Mouse (Mus musculus): ENCODE data around the gene Gramd4.
"Not testable (repeated sequence)": the region's sequence is repeated elsewhere in the genome, so short reads cannot be mapped to it uniquely, and the experiment has no call there.

The Gramd4 gene

DNA sequence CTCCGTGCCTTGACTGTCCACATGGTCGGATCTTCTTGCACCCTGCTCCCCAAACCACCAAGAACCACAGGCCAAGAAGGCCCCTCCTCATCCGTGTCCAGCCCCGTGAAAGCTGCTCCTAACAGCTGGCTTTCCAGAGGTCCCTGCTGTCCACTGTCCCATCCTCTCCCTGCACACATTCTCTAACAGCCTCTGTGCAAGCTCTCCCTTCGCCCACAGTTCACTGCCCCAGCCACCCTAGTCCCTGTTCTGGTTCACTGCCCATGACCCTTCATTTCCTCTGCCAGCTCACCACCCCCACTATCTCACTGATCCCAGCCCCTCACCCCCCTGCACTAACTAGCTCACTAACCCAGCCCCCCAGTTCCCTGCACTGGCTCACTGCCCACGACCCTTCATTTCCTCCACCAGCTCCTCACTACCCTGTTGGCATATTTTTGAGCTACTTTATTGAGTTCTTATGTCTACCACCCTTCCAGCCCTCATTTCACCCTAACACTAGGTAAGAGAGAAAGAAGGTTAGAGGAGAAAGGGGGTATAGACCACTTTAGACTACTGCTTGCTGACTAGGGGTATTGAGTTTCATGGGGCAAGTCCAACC is 5.5 kb upstream of the Gramd4 start:
- no peak for DNase-seq

DNA sequence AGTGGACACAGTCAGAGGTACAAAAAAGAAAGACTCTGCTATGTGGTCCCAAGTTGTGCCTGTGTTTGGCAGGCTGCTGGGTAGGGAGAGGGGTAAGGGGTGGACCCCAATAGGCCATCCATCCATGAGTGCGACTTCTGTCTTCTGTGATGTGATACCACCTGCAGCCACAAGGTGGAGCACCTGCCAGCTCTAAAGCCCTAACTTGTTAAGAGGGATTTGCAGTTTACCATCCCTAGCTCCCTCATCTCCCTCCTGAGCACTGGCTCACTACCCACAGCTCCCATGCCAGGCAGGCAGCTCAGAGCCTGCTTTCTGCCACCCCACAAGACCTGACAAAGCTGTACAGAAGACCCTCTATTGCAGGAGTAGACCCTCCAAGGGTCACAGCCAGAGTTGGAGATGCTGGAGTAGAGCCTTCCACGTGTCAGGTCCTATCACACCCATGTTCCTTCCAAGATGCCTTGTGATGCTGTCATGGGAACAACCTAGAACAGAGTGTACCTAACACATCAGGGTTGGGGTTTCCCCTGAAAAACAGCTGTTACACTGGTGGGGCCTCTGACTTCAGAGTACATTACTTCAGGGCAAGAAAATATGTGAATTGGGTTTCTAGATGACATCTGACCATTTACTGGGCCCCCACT is 3.5 kb upstream of the Gramd4 start:
- peak; percentile 73 for DNase-seq

DNA sequence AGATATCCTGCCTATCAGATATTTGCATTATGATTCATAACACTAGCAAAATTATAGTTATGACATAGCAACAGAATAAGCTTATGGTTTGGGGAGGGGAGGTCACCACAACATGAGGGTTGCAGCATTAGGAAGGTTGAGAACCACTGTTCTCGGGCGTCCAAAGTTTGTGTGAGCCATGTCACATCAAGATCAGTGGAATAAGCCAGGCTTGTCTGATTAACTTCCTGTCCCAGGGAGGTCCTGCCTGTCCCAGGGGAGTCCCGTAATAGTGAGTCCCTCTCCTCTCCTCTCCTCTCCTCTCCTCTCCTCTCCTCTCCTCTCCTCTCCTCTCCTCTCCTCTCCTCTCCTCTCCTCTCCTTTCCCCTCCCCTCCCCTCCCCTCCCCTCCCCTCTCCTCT is 2.6 kb upstream of the Gramd4 start:
- not testable (repeated sequence) for DNase-seq

DNA sequence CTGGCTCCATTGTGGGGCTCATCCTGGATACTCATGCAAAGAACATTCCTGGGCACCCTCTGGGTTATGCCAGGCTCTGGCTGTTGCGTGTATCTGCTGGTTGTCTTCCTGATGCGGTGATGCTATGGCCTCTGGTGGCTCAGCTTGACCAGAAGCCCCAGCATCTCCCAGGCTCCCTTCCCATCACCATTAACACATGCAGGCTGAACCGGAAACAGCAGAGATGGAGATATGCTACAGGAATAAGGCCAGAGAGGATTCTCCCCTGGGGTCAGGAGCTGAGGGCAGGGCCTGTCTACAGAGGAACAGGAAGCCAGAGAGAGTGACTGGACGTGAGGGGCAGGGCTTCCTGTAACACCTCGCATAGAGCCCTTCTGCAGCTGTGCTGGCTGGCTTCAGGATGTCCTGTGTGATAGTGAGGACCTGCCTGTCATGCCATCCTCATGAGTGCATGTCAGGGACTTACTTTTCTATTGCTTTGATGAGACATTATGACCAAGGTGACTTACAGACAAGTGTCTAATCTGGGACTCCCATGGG is 1.2 kb upstream of the Gramd4 start:
- DNase-seq, result no peak

DNA sequence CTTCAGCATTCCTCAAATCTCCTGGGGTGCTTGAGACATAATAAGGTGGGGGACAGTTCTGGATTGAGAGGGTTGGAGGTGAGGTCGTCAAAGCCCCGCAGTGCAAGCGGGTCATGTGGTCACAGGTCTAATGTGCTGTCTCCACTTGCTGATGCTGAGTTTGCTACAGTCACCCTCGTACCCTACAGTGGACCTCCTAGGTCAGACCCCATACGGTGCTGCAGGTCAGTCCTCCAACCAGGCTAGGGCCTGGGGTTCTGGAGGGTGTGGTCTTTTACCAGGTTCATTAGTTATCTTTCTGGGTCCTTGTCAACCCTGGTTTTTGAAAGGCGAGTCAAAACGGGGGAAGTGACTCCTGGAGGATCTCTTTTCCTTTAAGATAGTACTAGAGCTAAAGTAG is 413 bp downstream of the Gramd4 start:
- DNase-seq, result no peak

DNA sequence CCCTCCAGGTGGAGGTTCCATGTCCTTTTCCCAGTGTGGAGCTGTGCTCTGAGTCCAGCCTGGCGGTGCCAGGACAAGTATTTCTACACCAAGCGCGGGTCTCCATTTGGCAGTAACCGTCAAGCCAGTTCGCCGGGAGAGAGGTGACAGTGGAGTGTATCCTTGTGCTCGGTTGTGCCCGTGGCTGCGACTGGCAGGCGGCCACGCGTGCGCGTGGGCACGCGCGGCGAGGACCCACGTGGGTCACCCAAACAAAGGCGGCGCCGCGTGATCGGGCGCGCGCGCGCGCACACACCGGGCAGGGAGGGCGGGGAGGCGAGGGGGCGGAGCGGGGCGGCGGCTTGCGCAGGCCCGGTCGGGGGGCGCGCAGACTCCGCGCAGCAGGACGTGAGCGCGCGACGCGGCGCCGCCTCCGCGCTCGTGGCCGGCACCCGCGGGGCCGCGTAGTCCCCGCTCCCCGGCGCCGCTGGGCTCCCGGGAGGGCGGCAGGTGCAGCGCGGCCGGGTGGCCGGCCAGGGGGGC is 960 bp downstream of the Gramd4 start:
- peak; percentile 89 for DNase-seq

DNA sequence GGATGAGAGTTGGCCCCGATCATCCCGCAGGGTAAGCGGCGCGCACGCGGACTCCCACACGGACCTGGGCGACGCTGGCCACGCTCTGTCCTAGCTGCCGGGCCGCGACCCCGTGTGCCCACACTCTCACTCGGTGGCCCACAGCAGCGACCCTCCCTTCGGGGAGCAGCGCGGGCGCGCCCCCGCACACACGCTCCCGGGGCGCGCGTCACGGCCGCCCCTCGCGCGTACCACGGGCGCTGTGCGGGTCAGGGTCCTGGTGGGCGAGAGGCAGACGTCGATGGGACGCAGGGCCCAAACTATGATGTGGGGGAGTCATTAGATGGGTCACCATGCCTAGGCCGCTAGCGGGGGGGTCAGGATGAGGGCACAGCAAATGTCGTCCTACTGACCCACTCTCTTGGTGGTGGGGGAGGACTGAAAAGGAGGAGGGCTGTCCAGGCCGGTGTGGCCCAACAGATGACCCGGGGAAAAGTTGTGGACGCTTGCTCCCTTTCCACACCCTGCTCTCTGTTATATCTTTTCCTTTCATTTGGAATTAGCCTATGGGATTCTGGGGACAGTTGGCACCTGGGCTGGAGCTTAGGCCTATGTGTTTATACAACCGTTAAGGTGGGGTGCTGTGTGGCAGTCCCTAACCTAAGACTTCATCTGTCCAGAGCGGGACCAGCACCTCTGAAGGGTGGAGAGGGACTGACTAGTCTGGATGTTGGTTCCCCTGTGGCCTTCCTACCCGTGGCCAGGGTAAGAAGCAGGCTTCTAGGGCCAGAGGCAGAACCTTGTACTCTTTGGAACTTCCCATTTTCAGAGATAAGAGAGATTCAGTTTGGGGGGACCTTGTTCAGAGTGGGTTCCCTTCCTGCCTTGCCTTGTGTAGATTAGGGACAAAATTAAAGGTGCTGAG is 1.7 kb downstream of the Gramd4 start:
- no peak for DNase-seq

DNA sequence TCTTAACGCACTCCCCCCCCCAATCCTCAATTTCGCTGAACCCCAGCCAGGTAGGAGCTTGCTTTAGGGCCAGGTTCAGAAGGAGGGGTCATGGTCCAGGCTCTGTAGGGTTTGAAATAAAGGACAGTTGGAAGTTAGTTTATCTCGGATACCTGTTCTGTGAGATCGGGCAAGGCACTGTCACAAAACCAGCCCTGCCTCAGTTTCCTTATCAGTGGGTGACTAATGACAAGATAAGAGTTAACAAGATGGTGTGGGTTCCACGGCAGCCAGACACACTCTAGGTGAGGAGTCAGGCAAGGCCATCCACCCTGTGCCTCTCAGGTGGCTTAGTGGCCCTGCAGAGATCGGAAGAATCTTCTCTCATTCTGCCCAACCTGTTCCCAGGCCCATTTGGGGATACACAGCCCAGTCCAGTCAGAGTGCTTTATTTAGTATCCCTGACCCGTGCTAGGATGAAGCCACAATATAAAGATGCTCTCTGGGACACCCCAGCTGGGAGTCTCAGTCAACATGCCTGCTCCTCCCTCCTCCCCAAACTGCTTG is 2.4 kb downstream of the Gramd4 start:
- no peak for DNase-seq

DNA sequence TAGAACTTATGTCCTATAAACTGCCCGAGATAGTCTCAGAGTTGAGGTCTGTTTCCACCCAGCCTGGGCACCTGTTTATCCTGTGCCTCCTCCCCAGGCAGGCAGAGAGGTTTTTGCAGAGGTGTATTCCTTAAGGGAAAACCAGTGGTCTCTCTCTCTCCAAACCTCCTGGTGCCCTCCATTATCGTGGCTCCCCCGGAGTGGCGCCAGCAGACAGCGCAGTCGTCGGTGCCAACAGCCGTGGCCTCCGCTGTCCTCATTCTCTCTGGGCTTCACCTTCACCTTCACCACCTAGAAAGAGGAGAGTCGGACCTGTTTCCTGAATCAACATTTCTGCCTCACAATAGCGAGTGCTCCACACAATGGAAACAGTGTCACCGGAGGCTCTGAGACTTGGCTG is 3.1 kb downstream of the Gramd4 start:
- DNase-seq, result no peak

DNA sequence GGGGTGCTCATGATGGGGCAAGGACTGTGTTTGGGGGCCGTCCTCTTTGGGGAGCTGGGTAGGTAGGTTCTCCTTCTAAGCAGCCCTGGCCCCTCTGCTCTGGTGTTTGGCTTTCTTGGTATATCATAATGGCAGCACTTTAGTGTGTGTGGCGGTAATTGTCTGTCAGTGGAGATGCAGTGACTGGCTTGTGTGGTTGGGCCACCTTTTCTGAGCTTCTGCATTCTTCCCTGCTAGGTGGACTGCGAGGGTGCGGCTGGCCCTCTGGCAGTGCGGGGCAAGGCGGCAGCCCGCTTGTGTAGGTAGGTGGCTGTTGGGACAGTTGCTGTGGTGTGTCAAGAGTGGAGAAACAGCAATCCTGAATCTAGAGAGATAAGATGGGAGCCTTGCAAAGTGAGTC is 3.7 kb downstream of the Gramd4 start:
- no peak for DNase-seq

DNA sequence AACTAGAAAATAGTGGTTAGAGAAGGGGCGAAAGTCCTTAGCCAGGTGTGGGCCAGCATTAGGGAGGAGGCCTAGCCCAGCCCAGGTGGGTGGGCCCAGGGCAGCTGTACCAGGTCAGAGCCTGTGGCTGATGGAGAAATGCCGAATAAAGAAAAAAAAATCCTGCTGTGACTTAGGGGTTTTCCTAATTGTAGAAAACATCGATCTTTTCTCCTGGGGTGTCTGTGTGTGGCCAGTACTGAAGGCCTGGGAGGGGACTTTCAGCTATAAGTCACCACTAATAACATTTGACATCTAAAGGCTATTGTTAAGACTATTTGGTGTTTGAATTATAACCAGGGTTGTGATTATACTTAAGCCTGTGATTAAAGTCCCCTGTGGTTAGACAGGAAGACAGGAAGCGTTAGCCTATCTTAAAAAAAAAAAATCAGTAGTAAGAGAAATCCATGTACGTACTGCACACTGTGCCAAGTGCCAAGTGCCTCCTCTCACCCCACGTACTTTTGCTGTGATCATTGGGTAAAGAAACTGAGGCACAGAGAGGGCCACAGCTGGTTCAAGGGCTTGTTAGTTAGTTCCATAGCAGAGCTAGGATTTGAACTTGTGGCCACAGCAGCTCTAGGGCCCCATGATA is 4.5 kb downstream of the Gramd4 start:
- DNase-seq, result no peak

DNA sequence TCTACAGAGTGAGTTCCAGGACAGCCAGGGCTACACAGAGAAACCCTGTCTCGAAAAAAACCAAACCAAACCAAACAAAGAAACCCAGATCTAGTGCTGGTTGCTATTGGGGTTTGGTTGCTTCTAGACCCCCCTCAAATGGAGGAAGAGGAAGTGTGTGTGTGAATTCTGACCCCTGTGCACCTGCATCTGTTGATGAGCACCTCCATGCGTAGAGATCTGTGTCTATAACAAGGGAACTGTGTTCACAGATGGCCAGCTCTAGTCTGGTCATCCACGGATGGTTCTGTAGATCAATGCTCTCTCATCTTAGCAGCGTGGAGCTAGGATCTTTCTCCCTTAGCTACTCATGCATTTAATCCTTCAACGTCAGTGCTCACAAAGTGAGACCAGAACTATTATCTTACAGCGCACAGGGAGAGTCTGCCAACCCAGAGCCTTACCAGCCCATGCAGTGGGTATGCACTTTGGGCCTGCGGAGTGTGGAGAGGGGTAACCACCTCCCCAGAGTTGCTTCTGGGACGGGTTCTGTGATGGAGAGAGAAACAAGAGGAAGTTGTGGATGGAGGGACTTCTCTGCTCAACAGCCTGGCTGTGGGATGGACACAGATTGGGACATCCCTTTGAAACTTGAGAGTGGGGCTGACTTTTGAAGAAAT is 6.8 kb downstream of the Gramd4 start:
- no peak for DNase-seq

DNA sequence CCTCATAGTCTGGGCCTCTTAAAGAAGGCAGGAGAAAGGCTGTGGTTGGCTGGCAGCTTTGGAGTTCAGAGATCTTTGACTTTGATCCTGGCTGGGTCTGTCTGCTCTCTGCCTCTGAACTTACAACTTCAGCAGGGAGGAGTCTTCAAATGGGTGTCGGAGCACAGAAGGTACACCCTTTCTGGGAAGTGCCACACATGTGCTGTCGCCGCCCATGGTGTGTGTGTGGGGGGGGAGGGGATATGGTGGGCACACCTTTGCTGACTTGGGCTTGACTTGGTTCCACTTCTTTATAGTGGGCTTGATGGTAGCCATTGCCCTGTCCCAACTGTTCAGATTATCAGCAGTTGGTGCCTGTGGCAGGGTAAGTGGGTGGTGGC is 7.3 kb downstream of the Gramd4 start:
- no peak for DNase-seq

DNA sequence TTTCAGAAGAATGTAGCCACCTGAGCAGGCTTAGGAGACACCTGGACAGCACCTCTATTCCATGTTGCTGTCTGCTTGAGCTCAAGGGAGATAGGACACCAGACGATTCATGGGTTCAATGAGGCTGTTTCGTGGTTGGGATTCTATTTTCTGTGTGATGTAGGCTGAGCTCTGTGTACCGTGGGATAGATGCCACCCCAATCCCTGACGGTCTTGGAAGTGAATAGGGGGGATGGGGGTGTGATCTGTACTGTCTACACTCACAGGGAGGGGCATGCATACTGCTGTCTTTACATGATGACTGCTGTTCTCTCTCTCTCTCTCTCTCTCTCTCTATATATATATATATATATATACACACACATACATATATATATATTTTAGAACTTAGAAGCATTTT is 7.9 kb downstream of the Gramd4 start:
- DNase-seq, result no peak

DNA sequence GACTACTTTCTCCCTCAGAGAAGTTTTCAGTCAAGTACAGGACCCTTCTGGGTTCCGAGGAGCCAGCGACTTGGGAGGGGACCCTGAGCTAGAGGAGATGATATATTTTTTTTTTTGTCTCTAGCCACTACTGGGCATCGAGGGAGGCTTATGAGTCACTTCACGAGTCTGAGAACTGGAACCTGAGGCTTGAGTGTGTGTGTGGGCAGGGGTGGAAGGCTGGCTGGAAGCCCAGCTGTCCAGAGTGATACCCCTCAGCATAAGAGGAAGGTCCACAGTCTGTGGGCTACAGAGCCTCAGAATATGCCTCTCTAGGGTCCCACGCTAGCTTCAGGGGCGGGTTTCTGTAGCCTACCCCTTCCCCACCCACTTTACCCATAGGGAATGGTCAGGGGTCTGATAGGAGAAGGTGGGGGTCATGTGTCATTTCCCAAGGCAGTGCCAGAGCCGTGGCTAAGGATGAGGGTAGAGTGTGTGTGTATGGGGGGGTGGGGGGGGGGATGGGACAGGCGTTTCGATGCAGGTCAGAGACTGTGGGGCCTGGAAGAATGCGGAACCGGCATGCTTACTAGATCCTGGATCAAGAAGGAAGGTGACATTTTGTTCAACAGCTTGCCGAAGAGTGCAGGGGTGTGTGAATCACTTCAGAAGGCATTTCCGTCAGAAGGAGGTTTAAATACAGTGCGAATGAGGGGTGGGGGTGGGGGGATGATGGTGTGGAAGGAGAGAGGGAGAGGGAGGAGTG is 9.5 kb downstream of the Gramd4 start:
- no peak for DNase-seq

DNA sequence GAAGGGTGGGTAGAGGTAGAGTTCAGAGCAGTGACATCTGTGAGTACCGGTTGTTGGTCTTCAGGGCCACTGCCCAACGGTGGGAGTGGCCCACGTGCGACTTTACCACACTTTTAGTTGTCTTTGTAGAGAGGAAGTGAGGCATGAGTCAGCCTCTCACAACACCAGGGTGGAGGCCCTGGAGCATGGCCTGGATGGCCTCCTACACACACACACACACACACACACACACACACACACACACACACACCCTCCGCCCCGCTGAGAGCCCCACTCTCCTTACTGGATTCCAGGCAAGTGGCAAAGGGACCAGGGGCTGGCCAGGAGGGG is 10.1 kb downstream of the Gramd4 start:
- no peak for DNase-seq

DNA sequence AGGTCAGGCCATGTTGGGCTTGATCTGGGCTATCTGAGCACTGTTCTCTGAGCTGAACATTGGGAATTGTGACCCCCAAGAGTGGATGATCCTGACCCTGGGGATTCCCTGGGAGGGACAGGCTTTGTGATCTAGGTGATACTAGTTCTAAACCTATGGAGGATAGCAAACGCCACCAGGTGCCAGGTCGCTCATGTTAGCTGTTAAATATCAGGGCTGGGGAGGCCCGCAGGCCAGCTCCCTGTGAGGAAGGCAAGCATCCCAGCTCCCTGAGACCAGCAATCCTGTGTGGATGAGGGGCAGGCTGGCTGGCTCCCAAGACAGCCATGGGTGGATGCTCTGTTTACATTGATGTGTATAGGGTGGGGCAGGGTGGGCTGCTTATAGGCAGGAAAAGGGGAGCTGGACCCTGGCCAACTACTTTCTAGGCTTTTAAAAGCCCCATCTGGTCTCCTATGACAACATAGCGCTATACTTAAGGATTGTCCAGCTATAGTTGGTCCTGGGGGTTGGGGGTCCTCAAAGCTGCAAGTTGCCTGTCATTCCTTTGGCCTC is 10.5 kb downstream of the Gramd4 start:
- no peak for DNase-seq

DNA sequence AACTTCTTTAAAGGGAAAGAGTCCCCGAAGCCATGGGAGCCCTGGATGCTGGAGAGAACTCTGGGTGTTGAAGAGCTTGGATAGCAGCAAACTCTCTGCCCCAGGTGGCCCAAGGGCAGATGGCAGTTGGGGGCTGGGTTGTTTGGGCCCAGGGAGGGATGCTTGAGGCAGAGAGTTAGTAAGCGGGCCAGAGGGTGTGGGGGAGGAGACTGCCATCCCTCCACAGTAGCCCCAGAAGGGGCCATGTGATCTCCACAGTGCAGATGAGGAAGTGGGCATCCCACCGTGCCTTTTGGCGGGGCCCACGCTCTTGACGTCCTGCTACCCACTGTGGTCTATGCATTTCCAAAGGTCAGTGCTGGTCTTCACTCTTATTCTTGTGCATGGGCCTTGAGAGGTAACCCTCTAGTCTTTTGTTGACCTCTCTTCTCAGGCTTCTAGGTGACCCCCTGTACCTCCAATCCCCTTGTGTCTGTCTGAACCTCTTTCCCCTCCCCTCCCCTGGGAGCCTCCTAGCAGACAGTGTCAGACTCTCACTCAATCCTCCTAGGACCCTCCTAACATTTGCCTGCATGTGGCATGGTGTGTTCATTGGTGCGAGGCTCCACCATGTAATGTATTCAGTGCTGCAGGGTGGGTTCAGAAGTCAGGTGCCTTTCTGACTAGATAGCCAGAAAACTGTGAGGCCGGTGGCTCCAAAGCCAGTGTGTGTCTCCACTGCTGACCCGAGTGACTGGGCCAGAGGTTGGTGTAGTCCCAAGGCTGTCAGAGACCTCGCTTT is 11.7 kb downstream of the Gramd4 start:
- DNase-seq, result no peak

DNA sequence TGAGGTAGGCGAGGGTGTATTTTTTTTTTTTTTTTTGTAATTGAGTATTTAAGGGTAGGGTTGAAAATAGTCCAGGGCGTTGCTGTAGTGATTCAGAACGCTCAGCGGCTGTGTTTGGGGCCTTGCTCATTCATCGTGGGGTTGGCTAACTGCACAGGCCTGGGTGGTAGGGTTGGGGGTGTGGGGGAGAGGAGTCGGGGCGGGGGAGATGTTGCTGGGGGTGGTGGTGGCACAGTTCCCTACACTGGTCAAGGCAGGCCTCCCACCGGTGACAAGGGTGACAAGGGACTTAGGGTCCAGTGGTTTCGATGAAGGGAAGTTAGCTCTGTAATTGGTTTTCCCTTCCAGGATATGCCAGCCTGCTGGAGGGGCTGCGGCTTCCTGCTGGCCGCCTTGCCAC is 12.9 kb downstream of the Gramd4 start:
- DNase-seq, result no peak

DNA sequence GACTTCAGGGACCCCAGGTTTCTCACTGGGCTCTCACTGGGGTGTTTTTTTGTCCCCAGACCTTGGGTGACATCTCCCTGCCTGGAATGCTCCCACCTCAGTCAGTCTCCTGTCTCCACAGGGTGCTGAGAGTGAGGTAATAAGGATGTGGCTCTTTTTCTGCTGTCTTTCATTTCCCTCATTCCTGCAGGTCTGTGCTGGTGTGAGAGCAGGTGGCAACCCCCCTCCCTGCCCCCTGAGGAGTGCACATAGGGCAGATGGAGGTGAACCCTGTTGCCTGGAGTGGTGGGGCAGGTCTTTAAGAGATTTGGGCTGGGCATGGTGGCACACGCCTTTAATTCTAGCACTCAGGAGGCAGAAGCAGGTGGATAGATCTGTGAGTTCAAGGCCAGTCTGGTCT is 13.7 kb downstream of the Gramd4 start:
- DNase-seq, result no peak
